Mouse (Mus musculus): ENCODE measurements around the gene Rapgef6. TPM values are rescaled to one million over a fixed set of nuclear protein-coding genes. Genes with fewer than 3 reads are reported as not detected.

Gene Rapgef6
- polyA plus RNA-seq, 1 experiment from 2014 or later, result 34.6 TPM

DNA sequence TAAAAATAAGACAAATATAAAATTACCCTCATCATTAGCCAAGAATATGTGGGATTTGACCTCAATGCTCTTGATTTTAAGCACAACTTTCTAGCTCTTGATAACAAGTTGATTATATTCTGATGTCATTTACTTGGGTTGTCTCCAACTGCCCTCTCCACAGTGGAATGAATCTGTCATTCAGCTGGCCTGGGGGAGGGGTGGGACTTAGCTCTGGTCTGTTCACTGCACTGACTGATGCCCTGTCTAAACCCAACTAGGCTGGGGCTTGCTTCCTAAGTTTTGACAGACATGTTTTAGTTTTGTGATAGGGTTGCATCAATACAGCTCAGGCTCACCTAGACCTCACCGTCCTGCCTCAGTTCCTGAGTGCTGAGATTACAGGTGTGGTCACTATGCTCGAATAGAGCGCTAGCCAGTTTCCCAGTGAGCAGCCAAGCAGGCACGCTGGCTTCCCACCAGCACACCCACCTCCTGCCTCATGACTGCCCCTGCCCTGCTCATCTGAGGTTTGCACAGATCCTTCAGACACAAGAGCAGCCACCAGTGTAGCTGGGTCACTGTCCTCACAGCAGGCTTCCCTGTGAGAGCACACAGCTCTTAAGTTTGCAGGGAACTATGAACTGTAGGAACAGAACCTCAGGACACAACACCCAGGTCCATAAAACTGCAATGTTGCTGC is 201.8 kb downstream of the Rapgef6 start:
- WGBS, result 77% methylated on average over 4 of the region's 4 CpGs
- H3K9me3 ChIP-seq, result no peaks in the 10 kb centered on the region
- no peak overlapping the region for H3K4me2 ChIP-seq
- no peak for ATAC-seq (ENCODE audit: insufficient read depth, low FRiP score, low read depth)
- H3K9ac ChIP-seq, result no peak overlapping the region
- H3K4me3 ChIP-seq (replicated peaks), result no peak overlapping the region
- peaks cover 17% of the 10 kb centered on the region for H3K36me3 ChIP-seq
- H3K27ac ChIP-seq, result no peak overlapping the region
- no peaks in the 10 kb centered on the region for H3K4me1 ChIP-seq
- no peaks in the 10 kb centered on the region for H3K27me3 ChIP-seq (replicated peaks)

DNA sequence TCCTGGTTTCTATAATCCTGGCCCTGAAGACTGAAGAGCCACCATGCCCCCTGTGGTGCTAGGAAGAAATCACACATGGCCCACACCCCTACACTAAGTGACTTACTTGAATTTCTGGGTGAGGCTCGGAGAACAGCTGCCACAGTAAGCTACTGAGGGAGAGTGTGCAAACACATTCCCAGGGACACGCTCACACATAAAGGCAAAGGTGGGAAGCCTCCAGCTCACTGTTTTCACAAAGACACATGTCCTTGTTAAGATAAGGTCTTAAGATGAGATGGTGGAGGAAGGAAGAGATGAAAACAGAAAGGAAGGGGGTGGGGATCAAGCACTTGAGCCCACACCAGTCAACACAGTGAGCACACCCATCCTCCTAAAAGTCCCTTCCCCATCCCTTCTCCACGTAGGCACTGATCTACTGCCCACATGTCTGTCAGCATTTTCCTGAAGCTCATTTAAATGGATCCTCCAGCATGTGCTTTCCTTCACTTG is 204.0 kb downstream of the Rapgef6 start:
- no peak for ATAC-seq (ENCODE audit: insufficient read depth, low FRiP score, low read depth)
- Histone ChIP-seq H3K4me2 (no peak overlapping the region), H3K27ac (no peak overlapping the region), H3K36me3 (peaks cover 14% of the 10 kb centered on the region), H3K27me3 (replicated peaks) (no peaks in the 10 kb centered on the region), H3K9ac (no peak overlapping the region), H3K9me3 (no peaks in the 10 kb centered on the region), H3K4me1 (no peaks in the 10 kb centered on the region), H3K4me3 (replicated peaks) (no peak overlapping the region)
- 72% methylated on average over 3 of the region's 3 CpGs for WGBS

DNA sequence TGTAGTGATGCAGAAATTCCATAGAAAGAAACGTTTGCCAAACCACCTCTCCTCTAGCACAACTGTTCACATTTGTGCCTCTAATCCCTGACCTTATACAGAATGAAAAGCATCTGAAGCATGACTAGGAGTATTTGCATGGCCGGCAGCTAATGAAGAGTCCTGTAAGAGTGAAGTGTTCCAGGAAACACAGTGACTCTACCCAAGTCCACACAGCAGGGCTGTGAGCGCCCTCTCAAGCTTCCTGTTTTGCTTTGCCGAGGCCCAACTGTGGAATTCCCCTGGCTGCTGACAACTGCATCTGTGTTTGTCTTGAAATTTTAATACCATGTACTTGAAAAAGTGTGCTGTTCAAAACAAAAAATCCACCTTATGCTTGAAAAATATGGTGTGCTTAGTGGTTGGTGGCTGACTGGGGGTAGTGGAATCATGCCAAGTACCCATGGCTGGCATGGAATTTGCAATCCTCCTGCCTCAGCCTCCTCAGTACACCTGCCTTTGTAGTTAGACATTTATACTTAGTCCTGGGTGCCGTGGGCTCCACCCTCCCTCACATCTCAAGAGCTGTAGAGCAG is 204.8 kb downstream of the Rapgef6 start:
- no peaks in the 10 kb centered on the region for H3K27me3 ChIP-seq (replicated peaks)
- H3K27ac ChIP-seq, result no peak overlapping the region
- H3K9ac ChIP-seq, result no peak overlapping the region
- H3K4me3 ChIP-seq (replicated peaks), result no peak overlapping the region
- H3K4me1 ChIP-seq, result no peaks in the 10 kb centered on the region
- H3K9me3 ChIP-seq, result no peaks in the 10 kb centered on the region
- 67% methylated on average over 5 of the region's 5 CpGs for WGBS
- no peak for ATAC-seq (ENCODE audit: insufficient read depth, low FRiP score, low read depth)
- no peak overlapping the region for H3K4me2 ChIP-seq
- H3K36me3 ChIP-seq, result peaks cover 8% of the 10 kb centered on the region

DNA sequence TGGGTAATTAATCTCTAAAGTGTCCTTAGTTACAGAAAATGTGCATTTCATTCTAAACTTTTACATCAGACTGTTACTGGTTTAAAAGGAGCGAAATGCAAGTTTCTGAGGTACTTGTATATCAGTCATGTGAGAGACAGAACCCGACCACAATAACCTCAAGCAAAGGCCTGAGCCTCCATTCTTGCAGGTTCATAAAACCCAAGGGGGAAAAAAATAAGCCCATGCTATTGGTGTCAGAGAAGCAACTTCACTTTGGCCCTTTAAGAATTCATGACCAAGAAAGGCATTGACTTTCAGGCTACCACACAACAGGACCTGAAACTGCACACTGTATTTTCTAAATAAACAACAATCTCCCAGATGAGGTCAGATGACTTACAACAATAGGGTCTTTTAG is 205.7 kb downstream of the Rapgef6 start:
- H3K27ac ChIP-seq, result no peak overlapping the region
- no peak overlapping the region for H3K4me2 ChIP-seq
- no peaks in the 10 kb centered on the region for H3K27me3 ChIP-seq (replicated peaks)
- no peak for ATAC-seq (ENCODE audit: insufficient read depth, low FRiP score, low read depth)
- H3K4me1 ChIP-seq, result no peaks in the 10 kb centered on the region
- no peak overlapping the region for H3K4me3 ChIP-seq (replicated peaks)
- no peak overlapping the region for H3K9ac ChIP-seq
- WGBS, result 86% methylated on average over 2 of the region's 2 CpGs
- H3K9me3 ChIP-seq, result no peaks in the 10 kb centered on the region
- H3K36me3 ChIP-seq, result peaks cover 5% of the 10 kb centered on the region; the same call in 1 of the 2 replicates

DNA sequence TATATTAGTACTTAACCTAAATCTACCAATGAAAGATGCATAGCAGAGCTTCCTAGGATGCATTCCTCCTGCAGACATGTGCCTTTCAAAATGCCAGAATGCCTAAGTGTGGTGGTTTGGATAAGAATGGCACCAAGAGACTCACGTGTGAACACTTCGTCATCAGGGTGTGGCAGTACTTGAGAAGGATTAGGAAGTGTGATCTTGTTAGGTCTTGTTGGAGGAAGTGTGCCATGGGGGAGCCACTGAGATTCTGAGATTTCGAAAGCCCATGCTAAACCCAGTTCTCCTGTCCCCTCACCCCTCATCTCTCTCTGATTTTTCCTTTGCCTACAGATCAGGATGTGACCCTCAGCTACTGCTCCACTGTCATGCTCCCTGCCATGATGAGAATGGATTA is 206.7 kb downstream of the Rapgef6 start:
- Histone ChIP-seq H3K27ac (no peak overlapping the region), H3K4me2 (no peak overlapping the region), H3K4me3 (replicated peaks) (no peak overlapping the region), H3K36me3 (peaks cover 8% of the 10 kb centered on the region; the same call in 1 of the 2 replicates), H3K9me3 (no peaks in the 10 kb centered on the region), H3K27me3 (replicated peaks) (no peaks in the 10 kb centered on the region), H3K9ac (no peak overlapping the region), H3K4me1 (no peaks in the 10 kb centered on the region)
- ATAC-seq (ENCODE audit: insufficient read depth, low FRiP score, low read depth), result no peak
- WGBS, result 77% methylated on average over 3 of the region's 3 CpGs

DNA sequence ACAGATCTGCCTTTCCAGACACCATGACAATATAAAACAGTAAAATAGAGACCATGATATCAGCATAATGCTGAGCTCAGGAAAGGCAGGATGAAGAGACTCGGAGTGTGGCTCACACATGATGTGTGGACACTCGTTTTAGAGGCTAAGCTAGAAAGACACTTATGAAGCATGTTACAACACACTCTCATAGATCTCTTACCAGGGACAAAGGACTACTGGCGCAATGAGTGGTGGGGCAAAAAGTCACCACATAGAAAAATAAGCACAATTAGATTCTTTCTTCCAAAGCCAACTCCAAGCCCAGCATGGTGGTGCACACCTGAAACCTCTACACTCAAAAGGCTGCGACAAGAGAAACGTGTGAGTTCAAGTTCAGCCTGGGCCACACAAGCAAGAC is 208.3 kb downstream of the Rapgef6 start:
- Histone ChIP-seq H3K36me3 (peaks cover 12% of the 10 kb centered on the region; the same call in 1 of the 2 replicates), H3K27me3 (replicated peaks) (no peaks in the 10 kb centered on the region), H3K4me1 (no peaks in the 10 kb centered on the region), H3K9me3 (no peaks in the 10 kb centered on the region), H3K27ac (no peak overlapping the region), H3K9ac (no peak overlapping the region), H3K4me3 (replicated peaks) (no peak overlapping the region), H3K4me2 (no peak overlapping the region)
- no peak for ATAC-seq (ENCODE audit: insufficient read depth, low FRiP score, low read depth)
- WGBS, result 90% methylated on average over 5 of the region's 5 CpGs

DNA sequence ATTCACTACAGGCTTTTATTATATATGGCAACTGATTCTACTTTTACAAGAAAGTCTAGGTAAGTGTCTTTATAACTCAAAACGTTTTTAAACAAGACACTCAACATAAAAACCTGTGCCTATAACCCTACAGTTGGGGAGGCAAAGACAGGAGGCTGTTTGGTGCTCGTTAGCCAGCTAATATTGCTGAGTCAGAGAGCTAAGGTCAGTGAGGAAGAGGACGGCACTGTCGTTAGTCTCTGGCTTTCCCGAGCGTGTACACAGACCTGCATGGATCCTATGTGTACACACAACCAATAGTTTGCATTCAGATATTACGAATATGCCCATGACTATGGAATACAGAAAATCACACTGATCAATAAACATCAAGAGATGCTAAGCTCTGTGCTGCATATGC is 208.7 kb downstream of the Rapgef6 start:
- Histone ChIP-seq H3K27me3 (replicated peaks) (no peaks in the 10 kb centered on the region), H3K4me2 (no peak overlapping the region), H3K4me1 (no peaks in the 10 kb centered on the region), H3K4me3 (replicated peaks) (no peak overlapping the region), H3K9ac (no peak overlapping the region), H3K27ac (no peak overlapping the region), H3K9me3 (no peaks in the 10 kb centered on the region), H3K36me3 (peaks cover 12% of the 10 kb centered on the region; the same call in 1 of the 2 replicates)
- no peak for ATAC-seq (ENCODE audit: insufficient read depth, low FRiP score, low read depth)
- WGBS, result 83% methylated on average over 7 of the region's 7 CpGs

DNA sequence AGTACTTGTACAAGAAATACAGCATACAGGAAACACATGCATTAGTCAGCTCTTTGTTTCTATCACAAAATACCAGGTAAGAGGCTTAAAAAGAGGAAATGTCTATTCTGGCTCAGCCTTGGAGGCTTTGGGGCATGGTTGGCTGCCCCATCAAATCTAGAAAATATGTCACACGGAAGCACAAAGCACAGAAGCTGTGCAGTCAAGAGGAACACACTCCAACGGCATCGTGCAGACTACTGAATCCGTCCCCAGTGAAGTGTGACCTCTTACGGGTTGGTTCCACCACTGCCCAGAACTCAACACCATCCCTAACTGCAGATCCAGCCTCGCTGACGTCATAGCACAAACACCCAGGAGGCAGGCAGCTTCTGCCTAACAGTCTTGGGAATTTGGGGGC is 210.9 kb downstream of the Rapgef6 start:
- no peak overlapping the region for H3K4me2 ChIP-seq
- H3K4me1 ChIP-seq, result no peaks in the 10 kb centered on the region
- no peaks in the 10 kb centered on the region for H3K9me3 ChIP-seq
- no peak overlapping the region for H3K9ac ChIP-seq
- no peak for ATAC-seq (ENCODE audit: insufficient read depth, low FRiP score, low read depth)
- H3K27ac ChIP-seq, result no peak overlapping the region
- H3K36me3 ChIP-seq, result peaks cover 12% of the 10 kb centered on the region; the same call in 1 of the 2 replicates
- no peak overlapping the region for H3K4me3 ChIP-seq (replicated peaks)
- H3K27me3 ChIP-seq (replicated peaks), result no peaks in the 10 kb centered on the region
- 85% methylated on average over 7 of the region's 7 CpGs for WGBS

DNA sequence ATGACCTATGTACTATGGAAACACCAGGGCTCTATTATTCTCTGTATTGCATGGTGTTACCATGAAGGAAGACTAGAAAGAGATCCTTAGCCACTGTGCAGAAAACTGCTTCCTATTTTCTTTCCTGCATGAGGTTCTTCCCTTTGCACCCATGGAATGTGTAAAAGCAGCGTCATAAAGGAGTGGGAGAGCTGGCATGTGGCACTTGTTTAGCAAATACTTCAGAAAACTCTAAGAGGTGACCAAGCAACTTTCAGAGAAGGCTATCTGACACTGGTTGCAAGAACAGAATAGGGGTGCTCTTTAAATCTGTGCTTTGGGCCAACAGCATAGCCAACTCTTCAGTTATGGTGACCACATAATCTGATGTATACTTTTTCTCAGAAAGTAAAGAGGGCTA is 212.5 kb downstream of the Rapgef6 start:
- Histone ChIP-seq H3K27me3 (replicated peaks) (no peaks in the 10 kb centered on the region), H3K27ac (no peak overlapping the region), H3K36me3 (peaks cover 16% of the 10 kb centered on the region; the same call in 1 of the 2 replicates), H3K4me1 (no peaks in the 10 kb centered on the region), H3K4me2 (no peak overlapping the region), H3K4me3 (replicated peaks) (no peak overlapping the region), H3K9me3 (no peaks in the 10 kb centered on the region), H3K9ac (no peak overlapping the region)
- 83% methylated on average over 1 of the region's 1 CpGs for WGBS
- no peak for ATAC-seq (ENCODE audit: insufficient read depth, low FRiP score, low read depth)

DNA sequence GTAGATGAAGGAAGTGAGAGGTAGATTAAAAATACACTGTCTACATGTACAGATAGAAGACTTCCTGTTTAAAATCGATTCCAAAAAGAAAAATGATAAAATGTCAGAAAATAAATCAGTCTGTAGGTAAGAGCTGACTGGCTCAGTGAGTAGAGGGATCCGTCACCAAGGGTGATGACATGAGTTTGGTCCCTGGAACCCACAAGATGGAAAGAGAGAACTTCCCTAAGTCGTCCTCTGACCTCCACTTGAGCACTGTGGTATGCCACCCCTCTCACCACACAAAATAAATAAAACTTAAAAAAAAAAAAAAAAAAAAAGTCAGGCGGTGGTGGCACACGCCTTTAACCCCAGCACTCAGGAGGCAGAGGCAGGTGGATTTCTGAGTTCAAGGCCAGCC is 214.3 kb downstream of the Rapgef6 start:
- Histone ChIP-seq H3K4me3 (replicated peaks) (no peak overlapping the region), H3K36me3 (peaks cover 18% of the 10 kb centered on the region; the same call in 1 of the 2 replicates), H3K27ac (no peak overlapping the region), H3K9me3 (no peaks in the 10 kb centered on the region), H3K9ac (no peak overlapping the region), H3K4me1 (no peaks in the 10 kb centered on the region), H3K27me3 (replicated peaks) (no peaks in the 10 kb centered on the region), H3K4me2 (no peak overlapping the region)
- 89% methylated on average over 5 of the region's 5 CpGs for whole genome bisulfite sequencing
- no peak for ATAC-seq (ENCODE audit: insufficient read depth, low FRiP score, low read depth)

DNA sequence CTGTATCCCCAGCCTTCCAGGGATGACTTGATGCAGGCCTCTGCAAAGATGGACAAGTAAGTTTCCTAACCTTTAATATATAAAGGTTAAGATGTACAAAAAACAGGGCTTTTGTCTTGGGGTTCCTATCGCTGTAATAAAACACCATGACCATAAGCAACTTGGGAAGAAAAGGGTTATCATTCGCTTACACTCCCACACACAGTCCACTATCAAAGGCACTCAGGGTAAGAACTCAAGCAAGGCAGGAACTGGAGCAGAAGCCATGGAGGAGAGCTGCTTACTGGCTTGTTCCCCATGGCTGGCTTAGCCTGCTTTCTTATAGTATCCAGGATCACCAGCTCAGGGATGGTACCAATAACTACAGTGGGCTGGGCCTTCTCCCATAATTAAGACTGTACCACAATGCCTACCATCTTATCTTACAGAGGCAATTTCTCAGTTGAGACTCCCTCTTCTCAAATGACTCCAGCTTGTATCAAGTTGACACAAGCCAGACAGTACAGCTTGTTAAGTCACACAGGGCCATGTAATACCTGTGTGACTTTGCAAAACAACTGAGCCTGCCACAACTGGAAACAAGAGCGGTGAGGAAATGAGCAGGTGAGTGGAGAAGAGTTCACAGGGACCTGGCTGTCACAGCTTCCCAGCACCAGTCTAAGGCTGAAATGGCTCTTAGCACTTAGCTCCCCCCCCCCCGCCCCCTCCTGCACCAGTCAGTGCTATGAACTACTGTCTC is 216.5 kb downstream of the Rapgef6 start:
- Histone ChIP-seq H3K9ac (no peak overlapping the region), H3K27me3 (replicated peaks) (no peaks in the 10 kb centered on the region), H3K4me1 (no peaks in the 10 kb centered on the region), H3K27ac (no peak overlapping the region), H3K4me2 (no peak overlapping the region), H3K4me3 (replicated peaks) (no peak overlapping the region), H3K9me3 (no peaks in the 10 kb centered on the region), H3K36me3 (peaks cover 14% of the 10 kb centered on the region; the same call in 1 of the 2 replicates)
- WGBS, result 97% methylated on average over 4 of the region's 4 CpGs
- no peak for ATAC-seq (ENCODE audit: insufficient read depth, low FRiP score, low read depth)

DNA sequence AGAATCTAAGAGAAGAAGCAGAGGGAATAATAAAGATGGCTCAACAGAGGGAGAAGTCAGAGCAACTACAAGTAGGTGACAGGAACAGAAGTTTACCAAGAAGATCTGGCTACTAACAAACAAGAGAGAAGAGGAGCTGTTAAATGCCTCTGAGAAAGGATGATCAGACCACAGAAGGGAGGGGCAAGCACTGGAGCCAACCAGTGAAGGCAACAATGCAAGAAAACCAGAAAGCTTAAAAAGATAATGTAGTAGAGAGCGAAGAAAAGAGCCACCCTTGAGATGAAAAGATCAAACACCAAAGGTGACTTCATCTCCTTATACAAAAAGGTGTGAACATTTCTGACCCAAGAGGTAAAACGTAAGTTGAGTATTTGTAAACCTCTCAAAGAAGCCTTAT is 218.7 kb downstream of the Rapgef6 start:
- no peak for ATAC-seq (ENCODE audit: insufficient read depth, low FRiP score, low read depth)
- WGBS, result 91% methylated on average over 2 of the region's 2 CpGs

More for the DNA sequence above, 218.7 kb downstream of the Rapgef6 start:
- H3K27me3 ChIP-seq (replicated peaks), result no peaks in the 10 kb centered on the region
- H3K4me3 ChIP-seq (replicated peaks), result no peak overlapping the region
- H3K9me3 ChIP-seq, result no peaks in the 10 kb centered on the region
- H3K36me3 ChIP-seq, result peaks cover 11% of the 10 kb centered on the region; the same call in 1 of the 2 replicates
- H3K4me1 ChIP-seq, result no peaks in the 10 kb centered on the region
- no peak overlapping the region for H3K27ac ChIP-seq
- H3K9ac ChIP-seq, result no peak overlapping the region
- no peak overlapping the region for H3K4me2 ChIP-seq
